Mouse (Mus musculus) heart, embryonic 14.5 days (tissue): Measurements from ENCODE around the gene Tstd3. TPM values are rescaled to one million over a fixed set of nuclear protein-coding genes. Genes with fewer than 3 reads are reported as not detected.

Source experiments
- ATAC-seq: fragments of 200-750 bp; cut with Nextera tagmentation; 2 replicates; pipeline ENCODE4 v1.8.0; 2017; ENCODE audit warnings: low read depth, moderate TSS enrichment; ENCODE audit not compliant: insufficient number of reproducible peaks, insufficient read depth, low FRiP score
- H3K27ac ChIP-seq, 2 experiments: fragments of 200-500 bp in 1 of 2; fragments of 300-500 bp in 1 of 2; sonication (generic) in 1 of 2; replicated peaks in 1 of 2; 2 replicates each; pipeline ENCODE4 v1.5.1; 2012 to 2014; ENCODE audit warnings: low read depth in 2 of 2, low read length in 2 of 2, control low read depth in 1 of 2, mild to moderate bottlenecking in 1 of 2, mixed read lengths in 1 of 2; ENCODE audit not compliant: control insufficient read depth in 1 of 2, insufficient read depth in 1 of 2
- H3K27me3 ChIP-seq: fragments of 300-500 bp; sonication (generic); 2 replicates; pipeline ENCODE4 v1.6.1; 2014; ENCODE audit warnings: mild to moderate bottlenecking, low read length, control low read depth; ENCODE audit not compliant: control insufficient read depth, insufficient read depth
- H3K36me3 ChIP-seq: fragments of 300-500 bp; sonication (generic); 2 replicates; pipeline ENCODE4 v1.6.1; 2014; ENCODE audit warnings: mild to moderate bottlenecking, control low read depth, low read length, mixed read lengths; ENCODE audit not compliant: control insufficient read depth, insufficient read depth
- H3K4me1 ChIP-seq, 2 experiments: fragments of 200-500 bp in 1 of 2; fragments of 300-500 bp in 1 of 2; sonication (generic) in 1 of 2; 2 replicates each; pipeline ENCODE4 v1.6.1; 2012 to 2014; ENCODE audit warnings: low read length in 2 of 2, control low read depth in 1 of 2, mixed read lengths in 1 of 2; ENCODE audit not compliant: control insufficient read depth in 2 of 2, insufficient read depth in 2 of 2
- H3K4me2 ChIP-seq: fragments of 300-500 bp; sonication (generic); 2 replicates; pipeline ENCODE4 v1.6.1; 2014; ENCODE audit warnings: mild to moderate bottlenecking, low read length
- H3K4me3 ChIP-seq, 2 experiments: fragments of 200-500 bp in 1 of 2; fragments of 300-500 bp in 1 of 2; sonication (generic) in 1 of 2; 2 replicates each; pipeline ENCODE4 v1.5.1; 2012 to 2014; ENCODE audit warnings: low read length in 2 of 2, mild to moderate bottlenecking in 2 of 2, control low read depth in 1 of 2, low read depth in 1 of 2, moderate library complexity in 1 of 2; ENCODE audit not compliant: control insufficient read depth in 1 of 2, insufficient read depth in 1 of 2
- H3K9ac ChIP-seq: fragments of 300-500 bp; sonication (generic); 2 replicates; pipeline ENCODE4 v1.6.1; 2014; ENCODE audit warnings: mild to moderate bottlenecking, low read length
- H3K9me3 ChIP-seq: fragments of 300-500 bp; sonication (generic); 2 replicates; pipeline ENCODE4 v1.6.1; 2016; ENCODE audit warnings: low read length, control low read depth; ENCODE audit not compliant: control insufficient read depth
- WGBS: fragments of 180-500 bp; shearing (Covaris S2); extraction: QIAGEN DNeasy Blood & Tissue Kit; methylation state at CpG from one replicate; pipeline ENCODE4 v1.1.7; 2014; 5-methylcytosine and 5-hydroxymethylcytosine counted together
- polyA plus RNA-seq: library from polyadenylated mRNA; unstranded; fragments of >200 nt; fragmentation: Nextera tagmentation; extraction: Ambion mirVana; gene quantifications from 2 replicates; pipeline ENCODE4 v1.2.1, GENCODE M21; 2014

The Tstd3 gene
- polyA plus RNA-seq: 18.5 and 19.1 TPM in 2 replicates

GRCm38 (mm10) chr4:21766863-21767304 is at the start of gene Tstd3, which contains the start of gene Usp45:
Gene Tstd3 (minus strand): TSS chr4:21767212.
Gene Usp45 (plus strand): TSS chr4:21767156.
- WGBS: 1% methylated on average over 17 of the region's 17 CpGs

GRCm38 (mm10) chr4:21814029-21814428 is 47.0 kb upstream of the Tstd3 start:
- Histone ChIP-seq H3K4me1 (no peaks in the 10 kb centered on the region), H3K27ac (no peak overlapping the region), H3K9ac (no peak overlapping the region), H3K4me3 (no peak overlapping the region), H3K4me2 (no peak overlapping the region), H3K9me3 (no peaks in the 10 kb centered on the region), H3K36me3 (peaks cover 63% of the 10 kb centered on the region), H3K27me3 (no peaks in the 10 kb centered on the region)
- no peak for ATAC-seq
- WGBS: 42% methylated on average over 2 of the region's 2 CpGs

More at GRCm38 (mm10) chr4:21766863-21767304, at the start of gene Tstd3, which contains the start of gene Usp45:
- H3K36me3 ChIP-seq: no peaks in the 10 kb centered on the region
- peak within 1 kb of the TSS in 1 of 2 experiments; percentile 39; a peak in 1 of 4 replicates for H3K27ac ChIP-seq
- peak; percentile 72; the same call in 1 of the 2 replicates for ATAC-seq
- H3K4me1 ChIP-seq: no peaks in the 10 kb centered on the region; a peak in 1 of 4 replicates
- no peaks in the 10 kb centered on the region for H3K9me3 ChIP-seq
- H3K9ac ChIP-seq: peak within 1 kb of the TSS; percentile 73
- no peaks in the 10 kb centered on the region for H3K27me3 ChIP-seq
- H3K4me2 ChIP-seq: peak within 1 kb of the TSS; percentile 66
- peak within 1 kb of the TSS; percentile 59 to 95 for H3K4me3 ChIP-seq

- no peaks in the 10 kb centered on the region for H3K27me3 ChIP-seq
- no peak overlapping the region for H3K27ac ChIP-seq
- peaks cover 55% of the 10 kb centered on the region for H3K36me3 ChIP-seq
- no peak overlapping the region for H3K4me3 ChIP-seq
- ATAC-seq: no peak
- H3K9me3 ChIP-seq: no peaks in the 10 kb centered on the region
- H3K9ac ChIP-seq: no peak overlapping the region
- WGBS: 84% methylated on average over 6 of the region's 6 CpGs
- H3K4me2 ChIP-seq: no peak overlapping the region
- no peaks in the 10 kb centered on the region for H3K4me1 ChIP-seq
Measured at GRCm38 (mm10) chr4:21812635-21813034, 45.6 kb upstream of the Tstd3 start.

GRCm38 (mm10) chr4:21810608-21811007 is 43.6 kb upstream of the Tstd3 start:
- no peak overlapping the region for H3K9ac ChIP-seq
- no peak for ATAC-seq
- no peak overlapping the region for H3K4me2 ChIP-seq
- H3K4me3 ChIP-seq: no peak overlapping the region
- peaks cover 53% of the 10 kb centered on the region for H3K36me3 ChIP-seq
- H3K9me3 ChIP-seq: no peaks in the 10 kb centered on the region
- no peak overlapping the region for H3K27ac ChIP-seq
- H3K27me3 ChIP-seq: no peaks in the 10 kb centered on the region
- WGBS: 91% methylated on average over 3 of the region's 3 CpGs
- no peaks in the 10 kb centered on the region for H3K4me1 ChIP-seq

- no peaks in the 10 kb centered on the region for H3K4me1 ChIP-seq
- ATAC-seq: no peak
- 75% methylated on average over 5 of the region's 5 CpGs for WGBS
- H3K27me3 ChIP-seq: no peaks in the 10 kb centered on the region
- no peak overlapping the region for H3K4me3 ChIP-seq
- no peak overlapping the region for H3K9ac ChIP-seq
- no peak overlapping the region for H3K27ac ChIP-seq
- peaks cover 68% of the 10 kb centered on the region for H3K36me3 ChIP-seq
- no peak overlapping the region for H3K4me2 ChIP-seq
- no peaks in the 10 kb centered on the region for H3K9me3 ChIP-seq
Measured at GRCm38 (mm10) chr4:21807204-21807603, 40.2 kb upstream of the Tstd3 start.

GRCm38 (mm10) chr4:21801620-21802019 is 34.6 kb upstream of the Tstd3 start:
- Histone ChIP-seq H3K9ac (no peak overlapping the region), H3K27me3 (no peaks in the 10 kb centered on the region), H3K4me3 (no peak overlapping the region), H3K4me1 (no peaks in the 10 kb centered on the region), H3K4me2 (no peak overlapping the region), H3K9me3 (no peaks in the 10 kb centered on the region), H3K27ac (no peak overlapping the region), H3K36me3 (peaks cover 90% of the 10 kb centered on the region)
- WGBS: 79% methylated on average over 2 of the region's 2 CpGs
- ATAC-seq: no peak

GRCm38 (mm10) chr4:21801013-21801412 is 34.0 kb upstream of the Tstd3 start:
- peaks cover 85% of the 10 kb centered on the region for H3K36me3 ChIP-seq

GRCm38 (mm10) chr4:21793631-21794030 is 26.6 kb upstream of the Tstd3 start:
- 23% methylated on average over 3 of the region's 3 CpGs for WGBS
- Histone ChIP-seq H3K9me3 (no peaks in the 10 kb centered on the region), H3K27ac (no peak overlapping the region), H3K9ac (no peak overlapping the region), H3K4me3 (no peak overlapping the region), H3K4me1 (peaks cover 0 to 3% of the 10 kb centered on the region in 2 experiments; a peak in 1 of 4 replicates), H3K27me3 (no peaks in the 10 kb centered on the region), H3K4me2 (no peak overlapping the region), H3K36me3 (peaks cover 36% of the 10 kb centered on the region)
- no peak for ATAC-seq

More at GRCm38 (mm10) chr4:21801013-21801412, 34.0 kb upstream of the Tstd3 start:
- no peak for ATAC-seq
- H3K9me3 ChIP-seq: no peaks in the 10 kb centered on the region
- H3K4me1 ChIP-seq: no peaks in the 10 kb centered on the region
- WGBS: 97% methylated on average over 1 of the region's 1 CpGs
- no peak overlapping the region for H3K4me2 ChIP-seq
- no peak overlapping the region for H3K27ac ChIP-seq
- no peak overlapping the region for H3K9ac ChIP-seq
- no peaks in the 10 kb centered on the region for H3K27me3 ChIP-seq
- H3K4me3 ChIP-seq: no peak overlapping the region
